Mouse (Mus musculus): ENCODE measurements at regions not wholly inside any gene's neighbourhood (a gene's known extent, or its start where the extent isn't known, plus 50 kb on each side); places are given as distances from the start of the nearest gene placed in this dataset.

- TF ChIP-seq CTCF (IDR thresholded peaks at IDR 0.05; ENCODE audit: control insufficient read depth, insufficient read depth, low read length) = no peak
- TF ChIP-seq POLR2A (IDR thresholded peaks at IDR 0.05; ENCODE audit: borderline replicate concordance, control insufficient read depth, low read depth, low read length) = no peak
Observed at GRCm38 (mm10) chr1:168068003-168068919, 363.8 kb downstream of the Pbx1 start.
